Mouse (Mus musculus) MEL (cell line): ENCODE results near the gene Rexo4. TPM values are rescaled to one million over a fixed set of nuclear protein-coding genes. Genes with fewer than 3 reads are reported as not detected.

Experiments
- DNase-seq: peaks from one replicate; pipeline ENCODE4 v3.0.0; 2011; ENCODE audit warnings: low read depth, low spot score
- H3K27ac ChIP-seq: 2 replicates; pipeline ENCODE4 v1.5.1; 2012; ENCODE audit warnings: low read depth, mild to moderate bottlenecking, control low read depth, low read length, moderate library complexity; ENCODE audit not compliant: control insufficient read depth
- H3K27me3 ChIP-seq, 2 experiments: fragments of 150-350 bp in 1 of 2; sonication (generic) in 1 of 2; 2 replicates each; pipeline ENCODE4 v1.6.1; 2012; ENCODE audit warnings: low read length in 2 of 2, mild to moderate bottlenecking in 2 of 2, improper control_type of control experiment in 1 of 2, moderate library complexity in 1 of 2; ENCODE audit not compliant: insufficient read depth in 2 of 2, control insufficient read depth in 1 of 2
- H3K36me3 ChIP-seq, 2 experiments: 2 replicates each; pipeline ENCODE4 v1.6.1; 2012 to 2014; ENCODE audit warnings: low read length in 2 of 2, improper control_type of control experiment in 1 of 2, inconsistent platforms in 1 of 2, mild to moderate bottlenecking in 1 of 2; ENCODE audit not compliant: insufficient read depth in 2 of 2, control insufficient read depth in 1 of 2
- H3K4me1 ChIP-seq, 2 experiments: fragments of 150-350 bp in 1 of 2; sonication (generic) in 1 of 2; 2 replicates each; pipeline ENCODE4 v1.6.1; 2012; ENCODE audit warnings: low read length in 2 of 2, improper control_type of control experiment in 1 of 2, mild to moderate bottlenecking in 1 of 2; ENCODE audit not compliant: insufficient read depth in 2 of 2, control insufficient read depth in 1 of 2
- H3K4me3 ChIP-seq, 2 experiments: fragments of 150-350 bp in 1 of 2; sonication (generic) in 1 of 2; 2 replicates each; pipeline ENCODE4 v1.5.1; 2012; ENCODE audit warnings: low read depth in 2 of 2, low read length in 2 of 2, mild to moderate bottlenecking in 2 of 2, moderate library complexity in 2 of 2, control low read depth in 1 of 2, improper control_type of control experiment in 1 of 2; ENCODE audit not compliant: control insufficient read depth in 1 of 2, insufficient read depth in 1 of 2
- H3K79me2 ChIP-seq: 2 replicates; pipeline ENCODE4 v1.6.1; 2012; ENCODE audit warnings: mild to moderate bottlenecking, low read length, moderate library complexity; ENCODE audit not compliant: control insufficient read depth, poor library complexity, insufficient read depth
- H3K9ac ChIP-seq: 2 replicates; pipeline ENCODE4 v1.6.1; 2012; ENCODE audit warnings: low read depth, mild to moderate bottlenecking, control low read depth, low read length, moderate library complexity; ENCODE audit not compliant: control insufficient read depth, poor library complexity, severe bottlenecking
- H3K9me3 ChIP-seq: fragments of 150-350 bp; sonication (generic); replicated peaks from 2 replicates; pipeline ENCODE4 v1.6.1; 2012; ENCODE audit warnings: mild to moderate bottlenecking, low read length, improper control_type of control experiment, moderate library complexity; ENCODE audit not compliant: insufficient read depth
- BHLHE40 ChIP-seq: IDR thresholded peaks from 2 replicates; pipeline ENCODE4 v1.6.1; 2012; ENCODE audit warnings: low read depth, mild to moderate bottlenecking, inconsistent platforms, low read length, improper control_type of control experiment, borderline replicate concordance
- CHD2 ChIP-seq: IDR thresholded peaks from 2 replicates; pipeline ENCODE4 v1.6.1; 2011; ENCODE audit warnings: low read length, improper control_type of control experiment
- E2F4 ChIP-seq: IDR thresholded peaks from 2 replicates; pipeline ENCODE4 v1.6.1; 2011; ENCODE audit warnings: low read depth, low read length, improper control_type of control experiment, borderline replicate concordance
- ELF1 ChIP-seq: IDR thresholded peaks from 2 replicates; pipeline ENCODE4 v1.6.1; 2014; ENCODE audit warnings: low read depth, mild to moderate bottlenecking, inconsistent platforms, low read length, improper control_type of control experiment, moderate library complexity
- GABPA ChIP-seq: IDR thresholded peaks from 2 replicates; pipeline ENCODE4 v1.6.1; 2012; ENCODE audit warnings: low read depth, mild to moderate bottlenecking, inconsistent platforms, low read length, improper control_type of control experiment, moderate library complexity
- HCFC1 ChIP-seq: IDR thresholded peaks from 2 replicates; pipeline ENCODE4 v1.6.1; 2012; ENCODE audit warnings: low read depth, mild to moderate bottlenecking, inconsistent platforms, low read length, improper control_type of control experiment, moderate library complexity
- MAX ChIP-seq: IDR thresholded peaks from 2 replicates; pipeline ENCODE4 v1.6.1; 2011; ENCODE audit warnings: low read length, improper control_type of control experiment
- MXI1 ChIP-seq: IDR thresholded peaks from 2 replicates; pipeline ENCODE4 v1.6.1; 2011; ENCODE audit warnings: mild to moderate bottlenecking, low read depth, low read length, improper control_type of control experiment
- NELFE ChIP-seq: IDR thresholded peaks from 2 replicates; pipeline ENCODE4 v1.6.1; 2011; ENCODE audit warnings: low read depth, low read length, improper control_type of control experiment
- POLR2AphosphoS2 ChIP-seq: IDR thresholded peaks from 2 replicates; pipeline ENCODE4 v1.6.1; 2011; ENCODE audit warnings: low read length, improper control_type of control experiment
- POLR2AphosphoS5 ChIP-seq: IDR thresholded peaks from 2 replicates; pipeline ENCODE4 v1.6.1; 2012; ENCODE audit warnings: low read depth, borderline replicate concordance, mild to moderate bottlenecking, inconsistent platforms, low read length, moderate library complexity, mixed read lengths
- RAD21 ChIP-seq: IDR thresholded peaks from 2 replicates; pipeline ENCODE4 v1.6.1; 2011; ENCODE audit warnings: mild to moderate bottlenecking, low read depth, low read length, improper control_type of control experiment
- RCOR1 ChIP-seq: IDR thresholded peaks from 2 replicates; pipeline ENCODE4 v1.6.1; 2012; ENCODE audit warnings: low read depth, mild to moderate bottlenecking, inconsistent platforms, low read length, improper control_type of control experiment
- SMC3 ChIP-seq: IDR thresholded peaks from 2 replicates; pipeline ENCODE4 v1.6.1; 2011; ENCODE audit warnings: low read depth, low read length, improper control_type of control experiment
- USF1 ChIP-seq: IDR thresholded peaks from 2 replicates; pipeline ENCODE4 v1.6.1; 2014; ENCODE audit warnings: low read depth, mild to moderate bottlenecking, inconsistent platforms, low read length, improper control_type of control experiment, moderate library complexity
- USF2 ChIP-seq, 2 experiments: IDR thresholded peaks; 2 replicates each; pipeline ENCODE4 v1.6.1; 2011 to 2012; ENCODE audit warnings: improper control_type of control experiment in 2 of 2, low read length in 2 of 2, borderline replicate concordance in 1 of 2, inconsistent platforms in 1 of 2, low read depth in 1 of 2, mild to moderate bottlenecking in 1 of 2; ENCODE audit not compliant: insufficient read depth in 1 of 2
- ZMIZ1 ChIP-seq: IDR thresholded peaks from 2 replicates; pipeline ENCODE4 v1.6.1; 2012; ENCODE audit warnings: low read depth, mild to moderate bottlenecking, inconsistent platforms, low read length, improper control_type of control experiment, moderate library complexity
- polyA plus RNA-seq, 2 experiments: library from polyadenylated mRNA; stranded (reverse) in 1 of 2; unstranded in 1 of 2; fragments of >175 nt in 1 of 2; fragments of >200 nt in 1 of 2; gene quantifications; 2 replicates each; pipeline versions ENCODE4 v1.2.1 to v1.2.4; 2012; ENCODE audit warnings: low replicate concordance in 2 of 2, low read depth in 1 of 2; ENCODE audit not compliant: insufficient read length in 2 of 2, insufficient read depth in 1 of 2, missing spikeins in 1 of 2
- total RNA-seq: library from RNA; depleted of rRNA; stranded (reverse); fragments of 300-350 nt; gene quantifications from 2 replicates; pipeline ENCODE4 v1.2.3, GENCODE M21; 2012

Rexo4 gene
- total and polyA plus RNA-seq, 3 experiments = 52.4 to 66.6 TPM; not detected in 1

- Histone ChIP-seq H3K27ac (no peak overlapping the region), H3K27me3 (no peaks in the 10 kb centered on the region), H3K36me3 (peaks cover 0 to 18% of the 10 kb centered on the region in 2 experiments; a peak in 2 of 4 replicates), H3K9ac (no peak overlapping the region), H3K79me2 (no peaks in the 10 kb centered on the region), H3K4me1 (no peaks in the 10 kb centered on the region), H3K4me3 (no peak overlapping the region), H3K9me3 (no peaks in the 10 kb centered on the region)
- no peak for DNase-seq
- TF ChIP-seq CHD2 (no peak), POLR2AphosphoS2 (peak; percentile 3; the same call in 1 of the 2 replicates), SMC3 (no peak)
These were observed 11.3 kb downstream of the Rexo4 start for GRCm38 (mm10) chr2:26952866-26953265.

- Histone ChIP-seq H3K9me3 (no peaks in the 10 kb centered on the region), H3K79me2 (no peaks in the 10 kb centered on the region), H3K4me1 (no peaks in the 10 kb centered on the region), H3K27ac (no peak overlapping the region), H3K36me3 (peaks cover 0 to 12% of the 10 kb centered on the region in 2 experiments; a peak in 2 of 4 replicates), H3K9ac (no peak overlapping the region), H3K4me3 (no peak overlapping the region), H3K27me3 (no peaks in the 10 kb centered on the region)
- TF ChIP-seq POLR2AphosphoS5 = no peak
- no peak for TF ChIP-seq ZMIZ1
- no peak for TF ChIP-seq NELFE
- TF ChIP-seq RCOR1 = no peak
- TF ChIP-seq E2F4 = no peak
- TF ChIP-seq MXI1 = no peak
- no peak for TF ChIP-seq MAX
- TF ChIP-seq GABPA = no peak
- TF ChIP-seq USF2 (IDR thresholded peaks at IDR 0.05; ENCODE audit: borderline replicate concordance in 1 of 2, insufficient read depth in 1 of 2, low read depth in 1 of 2, low read length in 2 of 2) = no peak
- TF ChIP-seq USF1 = no peak
- no peak for TF ChIP-seq HCFC1
- TF ChIP-seq BHLHE40 = no peak
- TF ChIP-seq RAD21 = no peak
- TF ChIP-seq ELF1 = no peak
- no peak for DNase-seq
These were observed 12.0 kb downstream of the Rexo4 start for GRCm38 (mm10) chr2:26952193-26952592.
